Mouse (Mus musculus): ENCODE data around the gene Nms. TPM values are rescaled to one million over a fixed set of nuclear protein-coding genes. Genes with fewer than 3 reads are reported as not detected.

Gene Nms
- polyA plus RNA-seq, 1 experiment from 2014 or later, result not detected

DNA sequence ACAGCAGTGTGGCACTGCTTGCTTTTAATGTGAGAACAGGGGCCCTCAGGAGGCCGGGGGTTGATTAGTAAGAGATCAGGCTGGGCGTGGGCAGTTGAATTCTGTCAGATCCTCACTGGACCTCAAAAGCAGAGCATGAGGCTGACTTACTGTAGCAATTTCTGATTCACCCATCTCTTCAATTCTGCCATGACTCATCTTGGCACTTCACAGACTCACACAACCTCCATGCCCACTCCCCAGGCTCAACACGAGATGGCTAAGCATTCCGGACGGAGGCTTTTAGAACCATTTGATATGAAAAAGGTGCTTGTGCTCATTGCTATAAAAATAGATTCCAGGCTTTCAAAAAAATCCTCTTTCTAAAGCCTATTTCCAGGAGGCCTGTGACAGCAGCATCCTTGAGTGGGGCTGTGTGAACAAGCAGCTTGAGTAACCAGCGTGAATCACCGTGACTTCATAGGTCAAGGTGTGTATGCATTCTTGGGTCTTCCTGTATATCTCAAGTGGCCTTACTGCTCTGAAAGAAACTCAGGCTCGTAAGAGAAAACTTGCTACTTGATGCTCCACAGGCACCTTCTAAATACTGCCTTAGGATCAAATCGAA lies 34.1 kb downstream of the Nms start:
- Histone ChIP-seq H3K27me3 (ENCODE audit: insufficient read depth, low read length) (no peaks in the 10 kb centered on the region), H3K4me2 (no peak overlapping the region), H3K9me3 (ENCODE audit: low read depth, low read length) (no peaks in the 10 kb centered on the region), H3K27ac (ENCODE audit: low read depth) (no peak overlapping the region), H3K4me3 (ENCODE audit: low read depth, low read length) (no peak overlapping the region), H3K36me3 (ENCODE audit: insufficient read depth) (no peaks in the 10 kb centered on the region), H3K9ac (no peak overlapping the region), H3K4me1 (ENCODE audit: insufficient read depth) (no peaks in the 10 kb centered on the region)
- ATAC-seq (ENCODE audit: insufficient read depth) (no peak), DNase-seq (no peak)
- 76% methylated on average over 9 of the region's 9 CpGs for WGBS
- TF ChIP-seq CTCF (IDR thresholded peaks at IDR 0.05; ENCODE audit: low read depth), result no peak

DNA sequence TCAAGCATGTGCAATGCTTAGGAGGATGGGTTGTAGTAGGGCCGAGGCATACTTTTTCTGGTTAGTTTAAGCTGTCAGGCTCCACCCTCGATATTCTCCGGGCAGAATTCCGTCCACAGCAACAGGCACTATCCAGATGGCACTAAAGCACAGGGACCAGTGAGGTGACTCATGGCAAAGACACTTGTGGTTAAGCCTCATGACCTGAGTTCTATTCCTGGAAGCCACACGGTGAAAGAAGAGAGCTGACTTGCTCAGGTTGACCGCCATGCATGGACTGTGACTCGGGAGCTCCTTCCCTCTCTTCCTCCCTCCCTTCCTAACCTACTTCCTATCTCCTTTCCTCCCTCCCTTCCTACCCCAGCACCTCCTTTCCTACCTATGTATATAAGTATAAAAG lies 41.0 kb downstream of the Nms start:
- 77% methylated on average over 7 of the region's 7 CpGs for WGBS
- Histone ChIP-seq H3K4me2 (no peak overlapping the region), H3K9me3 (ENCODE audit: low read depth, low read length) (no peaks in the 10 kb centered on the region), H3K27ac (ENCODE audit: low read depth) (no peak overlapping the region), H3K4me1 (ENCODE audit: insufficient read depth) (no peaks in the 10 kb centered on the region), H3K4me3 (ENCODE audit: low read depth, low read length) (no peak overlapping the region), H3K27me3 (ENCODE audit: insufficient read depth, low read length) (no peaks in the 10 kb centered on the region), H3K36me3 (ENCODE audit: insufficient read depth) (no peaks in the 10 kb centered on the region), H3K9ac (no peak overlapping the region)
- DNase-seq (no peak), ATAC-seq (ENCODE audit: insufficient read depth) (no peak)
- TF ChIP-seq CTCF (IDR thresholded peaks at IDR 0.05; ENCODE audit: low read depth), result no peak

DNA sequence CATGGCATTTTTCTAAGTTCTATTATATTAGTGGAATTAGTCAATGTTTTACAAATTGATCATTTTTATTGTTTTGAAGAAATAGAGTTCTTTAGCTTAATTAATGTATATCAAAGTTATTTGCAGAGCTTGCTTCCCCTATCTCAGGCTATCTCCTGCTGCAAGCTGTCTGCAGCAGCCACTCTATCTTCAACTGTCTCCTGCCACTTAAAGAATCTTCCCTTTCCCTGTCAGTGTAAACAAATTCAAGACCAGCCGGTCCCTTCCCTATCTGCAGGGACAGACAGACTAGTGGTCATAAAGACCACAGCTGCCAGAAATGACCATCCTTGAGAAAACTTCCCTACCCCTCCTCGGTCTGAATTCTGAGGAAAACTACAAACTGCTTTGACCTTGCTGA lies 44.9 kb downstream of the Nms start:
- H3K4me1 ChIP-seq (ENCODE audit: insufficient read depth), result no peaks in the 10 kb centered on the region
- TF ChIP-seq CTCF (IDR thresholded peaks at IDR 0.05; ENCODE audit: low read depth), result no peak
- H3K4me3 ChIP-seq (ENCODE audit: low read depth, low read length), result no peak overlapping the region
- no peaks in the 10 kb centered on the region for H3K27me3 ChIP-seq (ENCODE audit: insufficient read depth, low read length)
- H3K4me2 ChIP-seq, result no peak overlapping the region
- no peaks in the 10 kb centered on the region for H3K36me3 ChIP-seq (ENCODE audit: insufficient read depth)
- DNase-seq, result peak; percentile 54
- no peak for ATAC-seq (ENCODE audit: insufficient read depth)
- WGBS, result 16% methylated on average over 2 of the region's 2 CpGs
- H3K9me3 ChIP-seq (ENCODE audit: low read depth, low read length), result no peaks in the 10 kb centered on the region
- H3K27ac ChIP-seq (ENCODE audit: low read depth), result no peak overlapping the region
- H3K9ac ChIP-seq, result no peak overlapping the region

DNA sequence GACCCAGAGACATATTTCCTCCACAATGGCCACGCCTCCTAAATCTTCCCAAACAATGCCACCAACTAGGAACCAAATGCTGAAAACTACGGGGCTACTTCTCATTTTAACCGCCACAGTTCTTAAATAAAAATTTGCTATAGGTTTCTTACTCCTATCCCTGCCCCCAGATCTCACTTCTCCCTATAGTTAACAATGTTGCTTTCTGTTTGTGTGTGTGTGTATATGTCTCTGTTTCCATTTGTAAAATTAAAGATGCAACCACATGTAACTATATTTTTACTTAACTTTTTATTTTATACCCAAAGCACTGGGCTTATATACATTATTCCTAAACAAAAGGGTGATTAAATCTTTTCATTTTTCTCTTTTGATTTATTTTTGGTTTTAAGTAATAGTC lies 46.4 kb downstream of the Nms start, which contains the start of gene Pdcl3:
TSS of gene Pdcl3 (plus strand) at position 301 of the 400 bp plus-strand sequence.
- 85% methylated on average over 3 of the region's 3 CpGs for WGBS
- Histone ChIP-seq H3K4me3 (ENCODE audit: low read depth, low read length) (no peak within 1 kb of the TSS), H3K27me3 (ENCODE audit: insufficient read depth, low read length) (no peaks in the 10 kb centered on the region), H3K36me3 (ENCODE audit: insufficient read depth) (no peaks in the 10 kb centered on the region), H3K27ac (ENCODE audit: low read depth) (no peak within 1 kb of the TSS), H3K9ac (no peak within 1 kb of the TSS), H3K9me3 (ENCODE audit: low read depth, low read length) (no peaks in the 10 kb centered on the region), H3K4me1 (ENCODE audit: insufficient read depth) (no peaks in the 10 kb centered on the region), H3K4me2 (no peak within 1 kb of the TSS)
- ATAC-seq (ENCODE audit: insufficient read depth) (no peak), DNase-seq (no peak)
- no peak for TF ChIP-seq CTCF (IDR thresholded peaks at IDR 0.05; ENCODE audit: low read depth)

DNA sequence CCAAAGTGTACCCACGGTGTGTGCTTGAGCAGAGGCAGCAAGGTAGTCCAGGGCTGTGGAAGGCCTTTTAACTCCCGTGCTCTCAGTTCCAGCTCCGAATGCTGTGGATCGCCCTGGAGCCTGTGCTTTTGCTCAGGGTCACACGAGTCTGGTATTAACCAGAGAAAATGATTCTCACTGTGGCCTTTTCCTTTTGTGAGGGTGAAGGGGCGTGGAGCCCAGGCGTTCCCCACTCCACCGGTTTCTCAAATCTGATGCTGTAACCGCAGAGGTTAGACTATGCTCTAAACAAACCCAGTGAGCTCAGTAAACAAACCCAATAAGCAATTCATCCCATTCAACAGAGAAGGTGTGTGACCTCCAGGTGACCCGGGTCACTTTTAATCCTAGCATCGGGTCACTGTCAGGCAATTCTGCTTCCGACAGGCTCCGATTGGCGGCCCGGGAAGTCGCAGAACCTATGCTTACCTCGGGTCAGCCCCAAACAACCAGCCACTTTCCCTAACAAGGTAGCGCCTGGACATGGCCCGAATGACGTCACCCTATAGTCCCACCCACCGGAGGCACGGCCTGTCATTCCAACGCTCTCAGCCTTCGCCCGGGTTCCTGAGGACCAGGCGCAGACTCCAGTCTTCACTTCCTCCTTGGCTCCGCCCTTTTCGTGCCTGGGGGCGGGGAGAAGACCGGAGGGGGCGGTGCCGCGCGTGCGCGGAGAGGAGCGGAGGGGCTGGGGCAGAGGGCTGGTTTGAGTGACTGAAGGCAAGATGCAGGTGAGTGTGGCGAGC lies 48.3 kb downstream of the Nms start:
- DNase-seq (peak; percentile 98), ATAC-seq (ENCODE audit: insufficient read depth) (peak; percentile 98)
- H3K27me3 ChIP-seq (ENCODE audit: insufficient read depth, low read length), result no peaks in the 10 kb centered on the region
- no peaks in the 10 kb centered on the region for H3K4me1 ChIP-seq (ENCODE audit: insufficient read depth)
- TF ChIP-seq CTCF (IDR thresholded peaks at IDR 0.05; ENCODE audit: low read depth), result no peak
- H3K27ac ChIP-seq (ENCODE audit: low read depth), result peak overlapping the region; percentile 85
- H3K4me2 ChIP-seq, result peak overlapping the region; percentile 86
- 4% methylated on average over 38 of the region's 38 CpGs for WGBS
- peak overlapping the region; percentile 78 for H3K4me3 ChIP-seq (ENCODE audit: low read depth, low read length)
- H3K36me3 ChIP-seq (ENCODE audit: insufficient read depth), result peaks cover 11% of the 10 kb centered on the region; the same call in 1 of the 2 replicates
- peak overlapping the region; percentile 80 for H3K9ac ChIP-seq
- no peaks in the 10 kb centered on the region for H3K9me3 ChIP-seq (ENCODE audit: low read depth, low read length)

DNA sequence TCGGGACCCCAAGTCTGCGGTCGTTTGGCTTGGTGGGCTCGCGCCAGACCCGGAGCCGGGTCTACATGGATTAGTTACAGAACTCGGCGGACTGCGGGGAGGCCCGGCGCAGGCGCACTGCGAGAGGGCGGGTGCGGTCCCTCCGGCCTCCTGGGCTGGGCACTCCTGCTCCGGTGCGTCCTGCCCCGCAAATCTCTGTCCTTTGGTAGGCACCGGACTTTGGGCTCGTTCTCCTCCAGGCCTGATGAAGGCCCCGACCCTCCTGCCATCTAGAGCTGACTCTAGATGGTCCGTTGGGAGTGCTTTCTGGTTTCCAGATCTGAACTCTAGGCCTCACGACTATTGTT lies 48.9 kb downstream of the Nms start:
- H3K4me1 ChIP-seq (ENCODE audit: insufficient read depth), result no peaks in the 10 kb centered on the region
- H3K4me2 ChIP-seq, result peak overlapping the region; percentile 86
- DNase-seq, result no peak
- ATAC-seq (ENCODE audit: insufficient read depth), result peak; percentile 89
- no peaks in the 10 kb centered on the region for H3K27me3 ChIP-seq (ENCODE audit: insufficient read depth, low read length)
- WGBS, result under 1% methylated on average over 25 of the region's 25 CpGs
- no peaks in the 10 kb centered on the region for H3K9me3 ChIP-seq (ENCODE audit: low read depth, low read length)
- H3K27ac ChIP-seq (ENCODE audit: low read depth), result peak overlapping the region; percentile 85
- peak overlapping the region; percentile 78 for H3K4me3 ChIP-seq (ENCODE audit: low read depth, low read length)
- peak overlapping the region; percentile 80 for H3K9ac ChIP-seq
- peaks cover 17% of the 10 kb centered on the region; the same call in 1 of the 2 replicates for H3K36me3 ChIP-seq (ENCODE audit: insufficient read depth)
- TF ChIP-seq CTCF (IDR thresholded peaks at IDR 0.05; ENCODE audit: low read depth), result no peak

DNA sequence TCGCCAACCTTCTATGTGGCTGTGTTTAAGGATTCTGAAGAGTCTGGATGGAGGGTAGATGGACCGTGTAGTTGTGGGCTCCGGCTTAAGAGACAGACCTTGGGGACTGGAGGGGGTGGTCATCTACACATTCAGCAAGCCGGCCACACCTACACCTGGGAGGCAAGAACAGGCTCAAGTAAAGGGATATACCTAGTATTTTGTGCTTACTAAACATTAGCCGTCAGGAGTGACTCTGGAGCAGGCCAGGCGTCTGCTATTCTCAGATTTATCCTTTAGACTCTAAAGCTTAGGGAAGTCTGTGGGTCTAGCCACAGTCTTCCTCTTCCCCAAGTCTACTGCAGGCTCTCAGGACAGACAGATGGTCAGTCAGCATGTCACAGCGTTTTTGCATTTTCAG lies 49.4 kb downstream of the Nms start:
- Histone ChIP-seq H3K9ac (peak overlapping the region; percentile 80), H3K27ac (ENCODE audit: low read depth) (0 out of 2 replicates have a peak overlapping the region, but pooled peaks have one; percentile 85), H3K4me3 (ENCODE audit: low read depth, low read length) (peak overlapping the region; percentile 78), H3K9me3 (ENCODE audit: low read depth, low read length) (no peaks in the 10 kb centered on the region), H3K36me3 (ENCODE audit: insufficient read depth) (peaks cover 21% of the 10 kb centered on the region), H3K4me2 (peak overlapping the region; percentile 86), H3K4me1 (ENCODE audit: insufficient read depth) (no peaks in the 10 kb centered on the region), H3K27me3 (ENCODE audit: insufficient read depth, low read length) (no peaks in the 10 kb centered on the region)
- 26% methylated on average over 7 of the region's 7 CpGs for WGBS
- ATAC-seq (ENCODE audit: insufficient read depth) (no peak), DNase-seq (no peak)
- no peak for TF ChIP-seq CTCF (IDR thresholded peaks at IDR 0.05; ENCODE audit: low read depth)

Data from lung, embryonic 14.5 days (tissue).